9 mouse cellular contexts compared by ENCODE assay signal in genomic region chr6:37463517-37464482, GRCm38 (mm10). TPM values are rescaled to one million over a fixed set of nuclear protein-coding genes. Genes with fewer than 3 reads are reported as not detected.
DNase-seq lines count a peak whose midpoint lies in the region; ATAC-seq and TF ChIP-seq lines count a peak whose summit lies in the region.
"Not testable (repeated sequence)": the region's sequence is repeated elsewhere in the genome, so short reads cannot be mapped to it uniquely, and the experiment has no call there.
"Had no signal": no experiment of that assay in that cellular context is flagged by ENCODE, and none has a peak within 500 bp of the region (broad histone marks: within the 10 kb centered on the region; RNA-seq: fewer than 3 reads in every experiment).

No protein-coding gene starts in this region.

- TF ChIP-seq RAD21 in CH12.LX (IDR thresholded peaks at IDR 0.05; ENCODE audit: low read depth, low read length), result peak; percentile 46

- H3K9ac ChIP-seq in CH12.LX (ENCODE audit: insufficient read depth, low read depth); forebrain, embryonic 16.5 days (replicated peaks; ENCODE audit: low read depth, low read length); liver, embryonic 13.5 days; midbrain, postnatal 0 days (replicated peaks; ENCODE audit: low read length, poor library complexity, severe bottlenecking): not testable (repeated sequence)

- peaks cover 6 to 23% of the 10 kb centered on the region in 2 experiments for H3K4me1 ChIP-seq in CH12.LX (ENCODE audit: control insufficient read depth in 1 of 2, insufficient read depth in 2 of 2)
- not testable (repeated sequence) for H3K4me1 ChIP-seq in cerebellum, adult 2 months (ENCODE audit: control insufficient read depth, insufficient read depth, low read length); forebrain, embryonic 16.5 days (replicated peaks; ENCODE audit: control insufficient read depth, insufficient read depth, low read length); liver, embryonic 13.5 days (replicated peaks); midbrain, postnatal 0 days (ENCODE audit: insufficient read depth, low read length)

- H3K9me3 ChIP-seq in CH12.LX (replicated peaks; ENCODE audit: low read length); forebrain, embryonic 16.5 days (ENCODE audit: control insufficient read depth, low read length); liver, embryonic 13.5 days (replicated peaks); midbrain, postnatal 0 days (ENCODE audit: low read length): not testable (repeated sequence)

- TF ChIP-seq CTCF in CH12.LX (conservative IDR thresholded peaks at IDR 0.05 in 1 of 2, IDR thresholded peaks at IDR 0.05 in 1 of 2; ENCODE audit: low read depth in 2 of 2, low read length in 2 of 2), result peak in 1 of 2 experiments; percentile 56; a peak in 2 of 4 replicates
- TF ChIP-seq CTCF in cerebellum, adult 2 months (IDR thresholded peaks at IDR 0.05; ENCODE audit: borderline replicate concordance, insufficient read depth, low read depth, low read length), result peak; percentile 18; the same call in 1 of the 2 replicates
- peak; percentile 72 for TF ChIP-seq CTCF in midbrain, postnatal 0 days (IDR thresholded peaks at IDR 0.05)

- H3K27me3 ChIP-seq in CH12.LX (replicated peaks); cerebellum, adult 2 months (ENCODE audit: control insufficient read depth, insufficient read depth, low read length); forebrain, embryonic 16.5 days (replicated peaks; ENCODE audit: control insufficient read depth, insufficient read depth, low read length); liver, embryonic 13.5 days; midbrain, postnatal 0 days (ENCODE audit: insufficient read depth, low read length): not testable (repeated sequence)

- H3K79me2 ChIP-seq in CH12.LX (replicated peaks; ENCODE audit: control insufficient read depth, extremely low read depth, insufficient read depth, poor library complexity, severe bottlenecking), result not testable (repeated sequence)

- TF ChIP-seq EP300 in CH12.LX (IDR thresholded peaks at IDR 0.05; ENCODE audit: low read length), result not testable (repeated sequence)

- peak overlapping the region; percentile 51; the same call in 1 of the 2 replicates for H3K4me2 ChIP-seq in CH12.LX (ENCODE audit: insufficient read depth, low read depth, poor library complexity, severe bottlenecking)
- H3K4me2 ChIP-seq in forebrain, embryonic 16.5 days (ENCODE audit: low read length), result peak overlapping the region; percentile 64
- peak overlapping the region; percentile 64 for H3K4me2 ChIP-seq in liver, embryonic 13.5 days
- H3K4me2 ChIP-seq in midbrain, postnatal 0 days (ENCODE audit: low read depth, low read length, poor library complexity, severe bottlenecking), result peak overlapping the region; percentile 53; the same call in 1 of the 2 replicates

- H3K36me3 ChIP-seq in CH12.LX (replicated peaks in 1 of 2; ENCODE audit: control insufficient read depth in 1 of 2, insufficient read depth in 1 of 2, low read length in 1 of 2); forebrain, embryonic 16.5 days (ENCODE audit: control insufficient read depth, insufficient read depth); liver, embryonic 13.5 days; midbrain, postnatal 0 days (ENCODE audit: insufficient read depth, low read length): not testable (repeated sequence)

- TF ChIP-seq POLR2A in CH12.LX (IDR thresholded peaks at IDR 0.05; ENCODE audit: low read depth, low read length), result peak; percentile 34; the same call in 1 of the 2 replicates
- TF ChIP-seq POLR2A in cerebellum, adult 2 months (IDR thresholded peaks at IDR 0.05; ENCODE audit: borderline replicate concordance, insufficient read depth, low read length), result not testable (repeated sequence)

- in situ Hi-C loops in CH12.LX (cut with MboI; ENCODE audit: low pct_ligation_motif_present, low pct_unique_long_range_greater_than_20kb, low sequenced_read_pairs), result not testable (repeated sequence)

- H3K27ac ChIP-seq in CH12.LX (ENCODE audit: insufficient read depth, low read depth); cerebellum, adult 2 months (ENCODE audit: insufficient read depth, low read length); forebrain, embryonic 16.5 days (ENCODE audit: low read length); midbrain, postnatal 0 days (ENCODE audit: low read depth, low read length): not testable (repeated sequence)
- H3K27ac ChIP-seq in liver, embryonic 13.5 days, result peak overlapping the region; percentile 29; the same call in 1 of the 2 replicates

- peak; percentile 96 for ATAC-seq in forebrain, embryonic 16.5 days
- ATAC-seq in liver, embryonic 13.5 days (ENCODE audit: low read depth), result peak; percentile 91
- ATAC-seq in midbrain, postnatal 0 days (ENCODE audit: low FRiP score), result peak; percentile 96

- peak overlapping the region in 2 of 3 experiments; percentile 17 to 32 for H3K4me3 ChIP-seq in CH12.LX (replicated peaks in 1 of 3; ENCODE audit: low read depth in 2 of 3, low read length in 2 of 3, poor library complexity in 1 of 3)
- peak overlapping the region; percentile 40 for H3K4me3 ChIP-seq in cerebellum, adult 2 months (replicated peaks; ENCODE audit: insufficient read depth, low read depth, low read length)
- peak overlapping the region; percentile 43 for H3K4me3 ChIP-seq in forebrain, embryonic 16.5 days (replicated peaks; ENCODE audit: low read length)
- H3K4me3 ChIP-seq in liver, embryonic 13.5 days (replicated peaks), result peak overlapping the region; percentile 52
- peak overlapping the region; percentile 32 for H3K4me3 ChIP-seq in midbrain, postnatal 0 days (ENCODE audit: low read depth, low read length)

- peak; percentile 91 for DNase-seq in CH12.LX (ENCODE audit: extremely low read depth)
- peak; percentile 62 to 70 for DNase-seq in cerebellum, adult 2 months
- peak; percentile 54 for DNase-seq in heart, postnatal 25 days (ENCODE audit: low spot score)
- peak; percentile 76 for DNase-seq in kidney, postnatal 14 days
- peak; percentile 61 for DNase-seq in liver, embryonic 13.5 days
- DNase-seq in midbrain, postnatal 0 days (ENCODE audit: low spot score), result peak; percentile 93
- peak; percentile 68 to 74 for DNase-seq in spleen, postnatal 36 days (ENCODE audit: low spot score in 2 of 2)

- WGBS in cerebellum, adult 2 months, result 1% methylated on average over 7 of the region's 25 CpGs
- WGBS in forebrain, embryonic 16.5 days, result under 1% methylated on average over 7 of the region's 25 CpGs
- under 1% methylated on average over 7 of the region's 25 CpGs for WGBS in liver, embryonic 13.5 days (ENCODE audit: insufficient replicate concordance)
- under 1% methylated on average over 7 of the region's 25 CpGs for WGBS in midbrain, postnatal 0 days

- intact Hi-C loops in heart, postnatal 25 days (cut with DNase I), result loop anchor here (2.0 kb wide), 1 partner anchor 603 kb away; no protein-coding TSS in a partner anchor

- dilution Hi-C loops in CH12.LX (cut with MboI; ENCODE audit: extremely low pct_ligation_motif_present, extremely low pct_unique_long_range_greater_than_20kb, low sequenced_read_pairs), result not testable (repeated sequence)

TF ChIP-seq in CH12.LX, 34 proteins besides CTCF, POLR2A, EP300 and RAD21:
- TF ChIP-seq MXI1 (IDR thresholded peaks at IDR 0.05; ENCODE audit: low read depth, low read length) (0 out of 2 replicates have a peak, but pooled peaks have one; percentile 34), HCFC1 (IDR thresholded peaks at IDR 0.05; ENCODE audit: low read depth, low read length) (peak; percentile 36; the same call in 1 of the 2 replicates), SMC3 (IDR thresholded peaks at IDR 0.05; ENCODE audit: low read depth, low read length) (peak; percentile 51), NRF1 (IDR thresholded peaks at IDR 0.05; ENCODE audit: low read depth, low read length) (peak; percentile 48), IRF4 (IDR thresholded peaks at IDR 0.05; ENCODE audit: low read depth, low read length) (peak; percentile 34; the same call in 1 of the 2 replicates), SIN3A (IDR thresholded peaks at IDR 0.05; ENCODE audit: low read length) (0 out of 2 replicates have a peak, but pooled peaks have one; percentile 53)

RNA-seq across cellular contexts. Expression of gene Creb3l2, which starts 21.9 kb away (rescaled TPM):
- total RNA-seq in CH12.LX (2012; rRNA removed) (7.0 and 8.7 TPM in 2 replicates), CH12.LX (2014; rRNA removed) (1.3 and 1.5 TPM in 2 replicates)
- polyA plus RNA-seq in CH12.LX (2012; ENCODE audit: insufficient read length, low read depth), result 6.6 and 8.5 TPM in 2 replicates
- 4.9 and 5.4 TPM in 2 replicates for polyA plus RNA-seq in cerebellum, adult 2 months (2012; rRNA removed)
- polyA plus RNA-seq in forebrain, embryonic 16.5 days (2015; fragmentation: Nextera tagmentation; extraction: Ambion mirVana), result 3.0 and 3.9 TPM in 2 replicates
- 10 to 100 TPM; 23.9 to 28.5 TPM for total RNA-seq in heart, postnatal 25 days (2021)
- polyA plus RNA-seq in liver, embryonic 13.5 days (2015; fragmentation: Nextera tagmentation; extraction: Ambion mirVana), result 2.7 TPM in 2 replicates
- total RNA-seq in midbrain, postnatal 0 days (2014; rRNA removed), result 3.9 and 4.5 TPM in 2 replicates
- polyA plus RNA-seq in midbrain, postnatal 0 days (2015; fragmentation: Nextera tagmentation; extraction: Ambion mirVana), result 1.9 and 2.1 TPM in 2 replicates
- total RNA-seq: MEL had no signal
